Mouse (Mus musculus) brain, embryonic 14.5 days (tissue): ENCODE measurements around the gene Elk3.

Experiments
- CTCF ChIP-seq: fragments of 200-500 bp; IDR thresholded peaks from 2 replicates; pipeline ENCODE4 v1.5.1; 2012; ENCODE audit warnings: inconsistent platforms, mild to moderate bottlenecking, moderate library complexity, borderline replicate concordance; ENCODE audit not compliant: insufficient read depth, insufficient read length; ENCODE audit errors: extremely low read depth
- POLR2A ChIP-seq: fragments of 200-500 bp; IDR thresholded peaks from 2 replicates; pipeline ENCODE4 v1.6.1; 2012; ENCODE audit warnings: mild to moderate bottlenecking, inconsistent platforms, borderline replicate concordance; ENCODE audit not compliant: poor library complexity, insufficient read depth, insufficient read length, severe bottlenecking; ENCODE audit errors: extremely low read depth

- no peak for TF ChIP-seq CTCF
- no peak for TF ChIP-seq POLR2A
These were observed 76.2 kb downstream of the Elk3 start for GRCm38 (mm10) chr10:93234692-93235091.
